Mouse (Mus musculus) heart, embryonic 12.5 days (tissue): ENCODE data around the gene Nptn. TPM values are rescaled to one million over a fixed set of nuclear protein-coding genes. Genes with fewer than 3 reads are reported as not detected.

Experiments used
- ATAC-seq: fragments of 200-750 bp; cut with Nextera tagmentation; 2 replicates; pipeline ENCODE4 v1.8.0; 2017; ENCODE audit warnings: moderate TSS enrichment, moderate library complexity; ENCODE audit not compliant: insufficient number of reproducible peaks, low FRiP score
- H3K27ac ChIP-seq: fragments of 300-500 bp; sonication (generic); 2 replicates; pipeline ENCODE4 v1.5.1; 2016; ENCODE audit warnings: mild to moderate bottlenecking, moderate library complexity; ENCODE audit not compliant: poor library complexity, severe bottlenecking
- H3K27me3 ChIP-seq: fragments of 300-500 bp; sonication (generic); replicated peaks from 2 replicates; pipeline ENCODE4 v1.6.1; 2016; ENCODE audit warnings: mild to moderate bottlenecking, moderate library complexity
- H3K36me3 ChIP-seq: fragments of 300-500 bp; sonication (generic); 2 replicates; pipeline ENCODE4 v1.6.1; 2016; ENCODE audit warnings: mild to moderate bottlenecking, moderate library complexity
- H3K4me1 ChIP-seq: fragments of 300-500 bp; sonication (generic); replicated peaks from 2 replicates; pipeline ENCODE4 v1.6.1; 2016; ENCODE audit warnings: mild to moderate bottlenecking
- H3K4me2 ChIP-seq: fragments of 300-500 bp; sonication (generic); 2 replicates; pipeline ENCODE4 v1.6.1; 2016; ENCODE audit warnings: mild to moderate bottlenecking, moderate library complexity
- H3K4me3 ChIP-seq: fragments of 300-500 bp; sonication (generic); 2 replicates; pipeline ENCODE4 v1.5.1; 2016; ENCODE audit warnings: mild to moderate bottlenecking
- H3K9ac ChIP-seq: fragments of 300-500 bp; sonication (generic); 2 replicates; pipeline ENCODE4 v1.6.1; 2016; ENCODE audit warnings: mild to moderate bottlenecking, moderate library complexity
- H3K9me3 ChIP-seq: fragments of 300-500 bp; sonication (generic); replicated peaks from 2 replicates; pipeline ENCODE4 v1.6.1; 2016; ENCODE audit warnings: mild to moderate bottlenecking, moderate library complexity
- WGBS: fragments of 180-500 bp; shearing (Covaris S2); methylation state at CpG from one replicate; pipeline ENCODE4 v1.1.7; 2016; 5-methylcytosine and 5-hydroxymethylcytosine counted together
- polyA plus RNA-seq: library from polyadenylated mRNA; unstranded; fragments of >200 nt; fragmentation: Nextera tagmentation; extraction: Ambion mirVana; gene quantifications from 2 replicates; pipeline ENCODE4 v1.2.1, GENCODE M21; 2016

The Nptn gene
- 122 and 131 TPM in 2 replicates for polyA plus RNA-seq

GRCm38 (mm10) chr9:58581958-58582540 lies at the start of gene Nptn:
Nptn (plus strand) TSS chr9:58582240.
- Histone ChIP-seq H3K9me3 (no peaks in the 10 kb centered on the region), H3K4me3 (peak within 1 kb of the TSS; percentile 98), H3K36me3 (no peaks in the 10 kb centered on the region), H3K4me1 (peaks cover 6% of the 10 kb centered on the region), H3K27me3 (no peaks in the 10 kb centered on the region), H3K9ac (peak within 1 kb of the TSS; percentile 99), H3K27ac (peak within 1 kb of the TSS; percentile 98), H3K4me2 (peak within 1 kb of the TSS; percentile 86)
- under 1% methylated on average over 54 of the region's 56 CpGs for WGBS
- peak; percentile 98 for ATAC-seq

DNA sequence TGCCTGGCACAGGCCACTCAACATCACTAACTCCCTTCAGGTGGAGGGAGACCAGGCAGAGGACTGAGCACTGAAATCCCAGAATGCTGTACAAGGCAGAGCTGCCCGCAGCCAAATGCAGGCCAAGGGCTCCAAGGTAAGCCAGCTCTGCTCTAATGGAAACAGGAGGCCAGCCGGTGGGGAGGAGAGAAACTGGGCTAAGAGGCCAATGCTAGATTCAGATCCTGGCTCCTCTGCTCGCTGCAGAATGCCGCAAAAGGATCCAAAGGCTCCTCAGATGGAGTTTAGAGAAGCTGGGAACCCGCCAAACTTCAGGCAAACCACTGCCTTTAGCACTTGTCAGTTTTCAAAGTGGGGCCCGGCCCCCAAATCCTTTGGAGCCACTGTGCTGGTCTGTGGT lies 48.7 kb upstream of the Nptn start:
- WGBS: 83% methylated on average over 6 of the region's 6 CpGs
- peaks cover 61% of the 10 kb centered on the region for H3K36me3 ChIP-seq
- H3K4me3 ChIP-seq: no peak overlapping the region
- H3K4me2 ChIP-seq: no peak overlapping the region
- H3K9ac ChIP-seq: no peak overlapping the region
- no peak for ATAC-seq
- no peak overlapping the region for H3K27ac ChIP-seq
- H3K27me3 ChIP-seq: no peaks in the 10 kb centered on the region
- no peaks in the 10 kb centered on the region for H3K9me3 ChIP-seq
- no peaks in the 10 kb centered on the region for H3K4me1 ChIP-seq

DNA sequence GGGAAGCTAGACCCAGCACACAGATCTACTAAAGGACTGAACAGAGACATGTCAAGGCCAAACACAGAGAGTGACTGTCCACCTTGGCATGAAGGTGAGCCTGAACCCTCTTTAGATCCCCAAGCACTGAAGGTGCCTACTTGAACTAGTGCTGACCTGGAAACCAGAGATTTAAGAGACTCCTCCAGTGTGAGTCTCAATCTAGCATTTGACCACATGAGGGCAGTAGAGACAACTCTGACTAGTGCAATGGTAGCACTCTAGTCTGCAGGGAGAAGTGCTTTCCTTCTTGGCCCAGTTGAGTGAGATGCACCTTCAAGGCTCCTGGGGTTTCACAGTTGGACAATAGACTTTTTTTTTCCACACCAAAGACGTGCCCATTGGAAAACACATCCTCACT lies 47.3 kb upstream of the Nptn start:
- WGBS: 34% methylated on average over 1 of the region's 1 CpGs
- no peak overlapping the region for H3K27ac ChIP-seq
- no peaks in the 10 kb centered on the region for H3K4me1 ChIP-seq
- no peak overlapping the region for H3K9ac ChIP-seq
- peaks cover 54% of the 10 kb centered on the region for H3K36me3 ChIP-seq
- no peak overlapping the region for H3K4me2 ChIP-seq
- no peak overlapping the region for H3K4me3 ChIP-seq
- ATAC-seq: no peak
- no peaks in the 10 kb centered on the region for H3K9me3 ChIP-seq
- no peaks in the 10 kb centered on the region for H3K27me3 ChIP-seq

- H3K27me3 ChIP-seq: no peaks in the 10 kb centered on the region
- no peak overlapping the region for H3K4me2 ChIP-seq
- H3K27ac ChIP-seq: no peak overlapping the region
- WGBS: 77% methylated on average over 20 of the region's 20 CpGs
- H3K4me1 ChIP-seq: peaks cover 2% of the 10 kb centered on the region; the same call in 1 of the 2 replicates
- peaks cover 52% of the 10 kb centered on the region for H3K36me3 ChIP-seq
- H3K9me3 ChIP-seq: no peaks in the 10 kb centered on the region
- no peak overlapping the region for H3K9ac ChIP-seq
- no peak for ATAC-seq
- H3K4me3 ChIP-seq: no peak overlapping the region
These were observed 46.4 kb upstream of the Nptn start for GRCm38 (mm10) chr9:58535447-58536134.

- Histone ChIP-seq H3K4me3 (no peak overlapping the region), H3K27ac (no peak overlapping the region), H3K9me3 (no peaks in the 10 kb centered on the region), H3K4me1 (peaks cover 23% of the 10 kb centered on the region), H3K27me3 (no peaks in the 10 kb centered on the region), H3K4me2 (no peak overlapping the region), H3K36me3 (peaks cover 45% of the 10 kb centered on the region), H3K9ac (no peak overlapping the region)
- ATAC-seq: no peak
- WGBS: 81% methylated on average over 3 of the region's 3 CpGs
These were observed 44.3 kb upstream of the Nptn start for GRCm38 (mm10) chr9:58537774-58538173.

- H3K4me3 ChIP-seq: no peak overlapping the region
- whole genome bisulfite sequencing: 47% methylated on average over 5 of the region's 5 CpGs
- ATAC-seq: no peak
These were observed 42.2 kb upstream of the Nptn start for GRCm38 (mm10) chr9:58539886-58540285.

DNA sequence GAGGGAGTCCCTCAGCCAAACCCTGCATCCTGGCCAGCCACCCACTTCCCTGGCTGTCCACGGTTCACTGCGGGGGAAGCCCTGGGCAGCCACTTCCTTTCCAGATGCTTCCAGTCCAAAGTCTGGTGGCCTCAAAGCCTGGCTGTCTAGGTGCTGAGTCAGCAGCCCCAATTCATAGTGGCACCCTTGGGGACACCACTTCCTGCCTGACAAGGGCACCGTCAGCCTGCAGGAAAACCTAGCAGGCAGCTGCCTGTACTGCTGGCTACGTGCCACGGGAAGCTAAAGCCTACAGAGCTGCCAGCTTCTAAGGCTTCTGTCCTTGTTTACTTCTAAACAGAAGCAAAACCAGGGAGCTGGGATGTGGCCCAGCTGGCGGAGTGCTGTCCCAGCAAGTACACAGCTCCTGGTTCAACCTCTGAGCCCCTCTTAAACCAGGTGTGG lies 40.1 kb upstream of the Nptn start:
- Histone ChIP-seq H3K36me3 (peaks cover 24% of the 10 kb centered on the region), H3K4me2 (no peak overlapping the region), H3K4me1 (peaks cover 36% of the 10 kb centered on the region), H3K9ac (no peak overlapping the region), H3K9me3 (no peaks in the 10 kb centered on the region), H3K27ac (peak overlapping the region; percentile 31), H3K4me3 (no peak overlapping the region), H3K27me3 (no peaks in the 10 kb centered on the region)
- WGBS: 43% methylated on average over 6 of the region's 6 CpGs
- ATAC-seq: peak; percentile 61

More at GRCm38 (mm10) chr9:58539886-58540285, 42.2 kb upstream of the Nptn start:
- peaks cover 26% of the 10 kb centered on the region for H3K4me1 ChIP-seq
- no peaks in the 10 kb centered on the region for H3K27me3 ChIP-seq
- no peaks in the 10 kb centered on the region for H3K9me3 ChIP-seq
- H3K36me3 ChIP-seq: peaks cover 34% of the 10 kb centered on the region
- H3K9ac ChIP-seq: no peak overlapping the region
- no peak overlapping the region for H3K27ac ChIP-seq
- H3K4me2 ChIP-seq: no peak overlapping the region

GRCm38 (mm10) chr9:58544879-58545324 lies 37.1 kb upstream of the Nptn start:
- Histone ChIP-seq H3K27me3 (no peaks in the 10 kb centered on the region), H3K27ac (no peak overlapping the region; the same call in 1 of the 2 replicates), H3K4me2 (peak overlapping the region; percentile 49), H3K9me3 (no peaks in the 10 kb centered on the region), H3K4me3 (peak overlapping the region; percentile 31), H3K4me1 (peaks cover 55% of the 10 kb centered on the region), H3K36me3 (peaks cover 6% of the 10 kb centered on the region; the same call in 1 of the 2 replicates), H3K9ac (no peak overlapping the region)
- WGBS: 42% methylated on average over 4 of the region's 4 CpGs
- no peak for ATAC-seq

GRCm38 (mm10) chr9:58545428-58545827 lies 36.6 kb upstream of the Nptn start:
- H3K9me3 ChIP-seq: no peaks in the 10 kb centered on the region
- ATAC-seq: no peak
- H3K4me3 ChIP-seq: no peak overlapping the region
- peaks cover 55% of the 10 kb centered on the region for H3K4me1 ChIP-seq
- no peak overlapping the region; the same call in 1 of the 2 replicates for H3K27ac ChIP-seq
- H3K4me2 ChIP-seq: peak overlapping the region; percentile 49
- WGBS: 47% methylated on average over 6 of the region's 6 CpGs
- H3K36me3 ChIP-seq: peaks cover 2% of the 10 kb centered on the region; the same call in 1 of the 2 replicates
- no peaks in the 10 kb centered on the region for H3K27me3 ChIP-seq
- no peak overlapping the region for H3K9ac ChIP-seq

GRCm38 (mm10) chr9:58546630-58547360 lies 35.2 kb upstream of the Nptn start:
- 78% methylated on average over 11 of the region's 11 CpGs for WGBS
- H3K36me3 ChIP-seq: no peaks in the 10 kb centered on the region
- no peaks in the 10 kb centered on the region for H3K9me3 ChIP-seq
- no peak overlapping the region for H3K4me2 ChIP-seq
- ATAC-seq: no peak
- H3K4me3 ChIP-seq: no peak overlapping the region
- no peak overlapping the region; the same call in 1 of the 2 replicates for H3K27ac ChIP-seq
- H3K4me1 ChIP-seq: peaks cover 45% of the 10 kb centered on the region
- H3K27me3 ChIP-seq: no peaks in the 10 kb centered on the region
- no peak overlapping the region for H3K9ac ChIP-seq

GRCm38 (mm10) chr9:58548897-58549296 lies 33.1 kb upstream of the Nptn start:
- H3K4me3 ChIP-seq: no peak overlapping the region
- no peaks in the 10 kb centered on the region for H3K27me3 ChIP-seq
- 39% methylated on average over 4 of the region's 4 CpGs for WGBS
- peaks cover 52% of the 10 kb centered on the region for H3K4me1 ChIP-seq
- H3K9ac ChIP-seq: no peak overlapping the region
- no peak overlapping the region for H3K4me2 ChIP-seq
- H3K9me3 ChIP-seq: no peaks in the 10 kb centered on the region
- no peaks in the 10 kb centered on the region for H3K36me3 ChIP-seq
- no peak overlapping the region for H3K27ac ChIP-seq
- ATAC-seq: no peak
